ENCODE assay signal across 19 mouse cellular contexts in genomic region chr16:67598841-67599240, GRCm38 (mm10). TPM values are rescaled to one million over a fixed set of nuclear protein-coding genes. Genes with fewer than 3 reads are reported as not detected.
DNase-seq lines count a peak whose midpoint lies in the region; ATAC-seq and TF ChIP-seq lines count a peak whose summit lies in the region.
"Had no signal": no experiment of that assay in that cellular context is flagged by ENCODE, and none has a peak within 500 bp of the region (broad histone marks: within the 10 kb centered on the region; RNA-seq: fewer than 3 reads in every experiment).

No protein-coding gene starts in this region.

- H3K27ac ChIP-seq in neural tube, embryonic 13.5 days (replicated peaks): no peak overlapping the region; the same call in 1 of the 2 replicates
- H3K27ac ChIP-seq in midbrain, embryonic 13.5 days: no peak overlapping the region
- H3K27ac ChIP-seq: heart, adult 2 months had no signal

- TF ChIP-seq POLR2A in brain, embryonic 14.5 days (IDR thresholded peaks at IDR 0.05; ENCODE audit: borderline replicate concordance, extremely low read depth, insufficient read depth, insufficient read length, poor library complexity, severe bottlenecking): no peak

- H3K9ac ChIP-seq in neural tube, embryonic 13.5 days: no peak overlapping the region
- H3K9ac ChIP-seq in midbrain, embryonic 13.5 days (replicated peaks): no peak overlapping the region

- H3K27me3 ChIP-seq in neural tube, embryonic 13.5 days: no peaks in the 10 kb centered on the region
- no peaks in the 10 kb centered on the region for H3K27me3 ChIP-seq in midbrain, embryonic 13.5 days
- H3K27me3 ChIP-seq: CH12.LX had no signal

- H3K4me1 ChIP-seq in neural tube, embryonic 13.5 days (replicated peaks): no peaks in the 10 kb centered on the region
- H3K4me1 ChIP-seq in midbrain, embryonic 13.5 days (replicated peaks): peaks cover 4% of the 10 kb centered on the region; the same call in 1 of the 2 replicates

- intact Hi-C loops in heart, postnatal 10 days (cut with DNase I): no loop called here

- no peak overlapping the region for H3K4me2 ChIP-seq in neural tube, embryonic 13.5 days
- no peak overlapping the region for H3K4me2 ChIP-seq in midbrain, embryonic 13.5 days (replicated peaks)

- 57% methylated on average over 4 of the region's 4 CpGs for WGBS in neural tube, embryonic 13.5 days
- WGBS in midbrain, embryonic 13.5 days: 61% methylated on average over 4 of the region's 4 CpGs

- no peak for TF ChIP-seq CTCF in brain, embryonic 14.5 days (IDR thresholded peaks at IDR 0.05; ENCODE audit: borderline replicate concordance, extremely low read depth, insufficient read depth, insufficient read length)

- no peaks in the 10 kb centered on the region for H3K9me3 ChIP-seq in neural tube, embryonic 13.5 days
- H3K9me3 ChIP-seq in midbrain, embryonic 13.5 days: no peaks in the 10 kb centered on the region

- peak; percentile 80 for ATAC-seq in frontal cortex, adult (ENCODE audit: low TSS enrichment)
- 0 out of 2 replicates have a peak, but pooled peaks have one; percentile 50 for ATAC-seq in neural tube, embryonic 13.5 days (ENCODE audit: low read depth)
- peak; percentile 60; the same call in 1 of the 2 replicates for ATAC-seq in midbrain, embryonic 13.5 days
- ATAC-seq: activated CD4-positive, CD25-positive, alpha-beta regulatory T cell, adult 4 months had no signal

- DNase-seq in frontal cortex, adult 2 months (ENCODE audit: extremely low spot score in 1 of 2, low spot score in 1 of 2): no peak
- no peak for DNase-seq in neural tube, embryonic 10.5 days (ENCODE audit: extremely low spot score, low spot score)
- DNase-seq in brain, embryonic 14.5 days (ENCODE audit: low read depth): peak; percentile 70
- DNase-seq in heart, postnatal 10 days: no peak
- no peak for DNase-seq in ovary, adult 18-20 months (ENCODE audit: low spot score)
- DNase-seq: cerebellum, adult 9-10 months; heart, adult 2 months; heart, postnatal 14 days; lung, postnatal 36 days; right cerebral cortex, postnatal 14 days; thymus, postnatal 36 days had no signal

- no peak overlapping the region for H3K4me3 ChIP-seq in neural tube, embryonic 13.5 days
- H3K4me3 ChIP-seq in midbrain, embryonic 13.5 days (replicated peaks): no peak overlapping the region
- H3K4me3 ChIP-seq: erythroblast, embryonic 14.5 days; heart, adult 2 months had no signal

- no peaks in the 10 kb centered on the region for H3K36me3 ChIP-seq in neural tube, embryonic 13.5 days
- no peaks in the 10 kb centered on the region for H3K36me3 ChIP-seq in midbrain, embryonic 13.5 days

RNA-seq across cellular contexts. Expression of gene Cadm2, which starts 21.9 kb away (rescaled TPM):
- polyA plus RNA-seq in frontal cortex, adult 2 months (2012; rRNA removed): 65.2 and 70.2 TPM in 2 replicates
- polyA plus RNA-seq in neural tube, embryonic 13.5 days (2015; fragmentation: Nextera tagmentation; extraction: Ambion mirVana): 30.1 and 31.6 TPM in 2 replicates
- polyA plus RNA-seq in brain, embryonic 14.5 days (2012; rRNA removed): 20.5 and 29.2 TPM in 2 replicates
- 21.8 and 29.1 TPM in 2 replicates for polyA plus RNA-seq in midbrain, embryonic 13.5 days (2015; fragmentation: Nextera tagmentation; extraction: Ambion mirVana)
- total RNA-seq in heart, postnatal 10 days (2021): under 1 TPM; 0.22 to 0.37 TPM
- total RNA-seq: CH12.LX; neutrophil, adult 5-6 weeks had no signal
- polyA plus RNA-seq: erythroblast, embryonic 14.5 days; liver, embryonic 16.5 days had no signal
